Mouse (Mus musculus) heart, embryonic 12.5 days (tissue): ENCODE measurements at regions not wholly inside any gene's neighbourhood (a gene's known extent, or its start where the extent isn't known, plus 50 kb on each side); places are given as distances from the start of the nearest gene placed in this dataset.
A peak's percentile ranks its signal among the peaks of the same experiment; 100 is the strongest.

Source experiments
- ATAC-seq: fragments of 200-750 bp; cut with Nextera tagmentation; 2 replicates; pipeline ENCODE4 v1.8.0; 2017; ENCODE audit warnings: moderate TSS enrichment, moderate library complexity; ENCODE audit not compliant: insufficient number of reproducible peaks, low FRiP score
- H3K27ac ChIP-seq: fragments of 300-500 bp; sonication (generic); 2 replicates; pipeline ENCODE4 v1.5.1; 2016; ENCODE audit warnings: mild to moderate bottlenecking, moderate library complexity; ENCODE audit not compliant: poor library complexity, severe bottlenecking
- H3K27me3 ChIP-seq: fragments of 300-500 bp; sonication (generic); replicated peaks from 2 replicates; pipeline ENCODE4 v1.6.1; 2016; ENCODE audit warnings: mild to moderate bottlenecking, moderate library complexity
- H3K36me3 ChIP-seq: fragments of 300-500 bp; sonication (generic); 2 replicates; pipeline ENCODE4 v1.6.1; 2016; ENCODE audit warnings: mild to moderate bottlenecking, moderate library complexity
- H3K4me1 ChIP-seq: fragments of 300-500 bp; sonication (generic); replicated peaks from 2 replicates; pipeline ENCODE4 v1.6.1; 2016; ENCODE audit warnings: mild to moderate bottlenecking
- H3K4me2 ChIP-seq: fragments of 300-500 bp; sonication (generic); 2 replicates; pipeline ENCODE4 v1.6.1; 2016; ENCODE audit warnings: mild to moderate bottlenecking, moderate library complexity
- H3K4me3 ChIP-seq: fragments of 300-500 bp; sonication (generic); 2 replicates; pipeline ENCODE4 v1.5.1; 2016; ENCODE audit warnings: mild to moderate bottlenecking
- H3K9ac ChIP-seq: fragments of 300-500 bp; sonication (generic); 2 replicates; pipeline ENCODE4 v1.6.1; 2016; ENCODE audit warnings: mild to moderate bottlenecking, moderate library complexity
- H3K9me3 ChIP-seq: fragments of 300-500 bp; sonication (generic); replicated peaks from 2 replicates; pipeline ENCODE4 v1.6.1; 2016; ENCODE audit warnings: mild to moderate bottlenecking, moderate library complexity
- WGBS: fragments of 180-500 bp; shearing (Covaris S2); methylation state at CpG from one replicate; pipeline ENCODE4 v1.1.7; 2016; 5-methylcytosine and 5-hydroxymethylcytosine counted together

GRCm38 (mm10) chr13:44243211-44243610, 458.6 kb downstream of the Cd83 start:
- Histone ChIP-seq H3K4me3 (no peak overlapping the region), H3K4me2 (no peak overlapping the region), H3K27me3 (no peaks in the 10 kb centered on the region), H3K36me3 (no peaks in the 10 kb centered on the region), H3K27ac (no peak overlapping the region), H3K9me3 (no peaks in the 10 kb centered on the region), H3K9ac (no peak overlapping the region), H3K4me1 (peaks cover 22% of the 10 kb centered on the region)
- WGBS: 90% methylated on average over 6 of the region's 6 CpGs
- no peak for ATAC-seq

GRCm38 (mm10) chr13:44246714-44247251, 462.2 kb downstream of the Cd83 start:
- H3K27me3 ChIP-seq: no peaks in the 10 kb centered on the region
- no peaks in the 10 kb centered on the region for H3K36me3 ChIP-seq
- H3K4me2 ChIP-seq: no peak overlapping the region
- H3K9ac ChIP-seq: no peak overlapping the region
- no peak overlapping the region for H3K4me3 ChIP-seq
- H3K4me1 ChIP-seq: peaks cover 27% of the 10 kb centered on the region
- peak overlapping the region; percentile 94; the same call in 1 of the 2 replicates for H3K27ac ChIP-seq
- H3K9me3 ChIP-seq: no peaks in the 10 kb centered on the region
- no peak for ATAC-seq
- WGBS: 69% methylated on average over 7 of the region's 7 CpGs

- Histone ChIP-seq H3K27me3 (no peaks in the 10 kb centered on the region), H3K9ac (no peak overlapping the region; the same call in 1 of the 2 replicates), H3K27ac (peak overlapping the region; percentile 94), H3K9me3 (no peaks in the 10 kb centered on the region), H3K4me3 (no peak overlapping the region), H3K4me1 (peaks cover 36% of the 10 kb centered on the region), H3K36me3 (no peaks in the 10 kb centered on the region), H3K4me2 (peak overlapping the region; percentile 38)
- 47% methylated on average over 11 of the region's 11 CpGs for WGBS
- 0 out of 2 replicates have a peak, but pooled peaks have one; percentile 9 for ATAC-seq
Observed at GRCm38 (mm10) chr13:44247861-44248260, 463.3 kb downstream of the Cd83 start.

- no peaks in the 10 kb centered on the region for H3K9me3 ChIP-seq
- ATAC-seq: 0 out of 2 replicates have a peak, but pooled peaks have one; percentile 55
- H3K27me3 ChIP-seq: no peaks in the 10 kb centered on the region
- H3K9ac ChIP-seq: no peak overlapping the region
- WGBS: 9% methylated on average over 8 of the region's 8 CpGs
- peak overlapping the region; percentile 38 for H3K4me2 ChIP-seq
- H3K4me1 ChIP-seq: peaks cover 40% of the 10 kb centered on the region
- peak overlapping the region; percentile 94 for H3K27ac ChIP-seq
- no peaks in the 10 kb centered on the region for H3K36me3 ChIP-seq
- H3K4me3 ChIP-seq: no peak overlapping the region
Observed at GRCm38 (mm10) chr13:44248401-44248800, 463.8 kb downstream of the Cd83 start.

- Histone ChIP-seq H3K9ac (no peak overlapping the region), H3K36me3 (no peaks in the 10 kb centered on the region), H3K9me3 (no peaks in the 10 kb centered on the region), H3K27ac (peak overlapping the region; percentile 94), H3K4me3 (no peak overlapping the region), H3K4me1 (peaks cover 41% of the 10 kb centered on the region), H3K27me3 (no peaks in the 10 kb centered on the region), H3K4me2 (no peak overlapping the region)
- no peak for ATAC-seq
- 82% methylated on average over 2 of the region's 2 CpGs for WGBS
Observed at GRCm38 (mm10) chr13:44249119-44249518, 464.5 kb downstream of the Cd83 start.

GRCm38 (mm10) chr13:44250474-44251201, 466.1 kb downstream of the Cd83 start:
- H3K27ac ChIP-seq: no peak overlapping the region
- 86% methylated on average over 11 of the region's 11 CpGs for WGBS
- ATAC-seq: no peak

GRCm38 (mm10) chr13:44251503-44251902, 466.9 kb downstream of the Cd83 start:
- Histone ChIP-seq H3K4me3 (no peak overlapping the region), H3K4me1 (peaks cover 41% of the 10 kb centered on the region), H3K27me3 (no peaks in the 10 kb centered on the region), H3K27ac (no peak overlapping the region), H3K36me3 (no peaks in the 10 kb centered on the region), H3K4me2 (no peak overlapping the region), H3K9me3 (no peaks in the 10 kb centered on the region), H3K9ac (no peak overlapping the region)
- ATAC-seq: no peak
- WGBS: 80% methylated on average over 1 of the region's 1 CpGs

More at GRCm38 (mm10) chr13:44250474-44251201, 466.1 kb downstream of the Cd83 start:
- peaks cover 41% of the 10 kb centered on the region for H3K4me1 ChIP-seq
- H3K4me3 ChIP-seq: no peak overlapping the region
- no peak overlapping the region for H3K9ac ChIP-seq
- no peaks in the 10 kb centered on the region for H3K9me3 ChIP-seq
- no peaks in the 10 kb centered on the region for H3K27me3 ChIP-seq
- H3K4me2 ChIP-seq: no peak overlapping the region
- no peaks in the 10 kb centered on the region for H3K36me3 ChIP-seq

GRCm38 (mm10) chr13:44252496-44252895, 467.9 kb downstream of the Cd83 start:
- Histone ChIP-seq H3K9ac (no peak overlapping the region), H3K4me2 (no peak overlapping the region), H3K9me3 (no peaks in the 10 kb centered on the region), H3K4me3 (no peak overlapping the region), H3K36me3 (no peaks in the 10 kb centered on the region), H3K27ac (no peak overlapping the region), H3K4me1 (peaks cover 32% of the 10 kb centered on the region), H3K27me3 (no peaks in the 10 kb centered on the region)
- no peak for ATAC-seq
- WGBS: 53% methylated on average over 3 of the region's 3 CpGs

GRCm38 (mm10) chr13:44258422-44258821, 470.9 kb upstream of the Jarid2 start:
- no peak overlapping the region for H3K27ac ChIP-seq
- H3K27me3 ChIP-seq: no peaks in the 10 kb centered on the region
- H3K4me2 ChIP-seq: no peak overlapping the region
- H3K4me3 ChIP-seq: no peak overlapping the region
- H3K9ac ChIP-seq: no peak overlapping the region
- H3K4me1 ChIP-seq: peaks cover 4% of the 10 kb centered on the region; the same call in 1 of the 2 replicates
- H3K9me3 ChIP-seq: no peaks in the 10 kb centered on the region
- no peak for ATAC-seq
- no peaks in the 10 kb centered on the region for H3K36me3 ChIP-seq
- WGBS: 82% methylated on average over 10 of the region's 10 CpGs

GRCm38 (mm10) chr13:44260039-44260438, 469.2 kb upstream of the Jarid2 start:
- no peak for ATAC-seq

GRCm38 (mm10) chr13:44260637-44261333, 468.5 kb upstream of the Jarid2 start:
- Histone ChIP-seq H3K27ac (no peak overlapping the region), H3K4me3 (no peak overlapping the region), H3K9ac (no peak overlapping the region), H3K36me3 (no peaks in the 10 kb centered on the region), H3K4me1 (peaks cover 4% of the 10 kb centered on the region; the same call in 1 of the 2 replicates), H3K4me2 (no peak overlapping the region), H3K27me3 (no peaks in the 10 kb centered on the region), H3K9me3 (no peaks in the 10 kb centered on the region)
- ATAC-seq: no peak
- WGBS: 78% methylated on average over 8 of the region's 8 CpGs

More at GRCm38 (mm10) chr13:44260039-44260438, 469.2 kb upstream of the Jarid2 start:
- Histone ChIP-seq H3K27ac (no peak overlapping the region), H3K4me1 (peaks cover 4% of the 10 kb centered on the region; the same call in 1 of the 2 replicates), H3K9ac (no peak overlapping the region), H3K36me3 (no peaks in the 10 kb centered on the region), H3K9me3 (no peaks in the 10 kb centered on the region), H3K4me2 (no peak overlapping the region), H3K4me3 (no peak overlapping the region), H3K27me3 (no peaks in the 10 kb centered on the region)
- 51% methylated on average over 6 of the region's 6 CpGs for WGBS
